Mouse (Mus musculus) C2C12 (cell line): Measurements from ENCODE around the gene Catsperg1.

Experiments
- CTCF ChIP-seq: IDR thresholded peaks from one replicate; pipeline ENCODE4 v1.5.1; 2011; ENCODE audit not compliant: control insufficient read depth, insufficient read depth, insufficient read length
- MYOD1 ChIP-seq: IDR thresholded peaks from one replicate; pipeline ENCODE4 v1.6.1; 2011; ENCODE audit warnings: low read depth; ENCODE audit not compliant: control insufficient read depth, insufficient read length
- USF1 ChIP-seq: IDR thresholded peaks from one replicate; pipeline ENCODE4 v1.6.1; 2011; ENCODE audit warnings: low read depth, mild to moderate bottlenecking, control low read depth, moderate library complexity

DNA sequence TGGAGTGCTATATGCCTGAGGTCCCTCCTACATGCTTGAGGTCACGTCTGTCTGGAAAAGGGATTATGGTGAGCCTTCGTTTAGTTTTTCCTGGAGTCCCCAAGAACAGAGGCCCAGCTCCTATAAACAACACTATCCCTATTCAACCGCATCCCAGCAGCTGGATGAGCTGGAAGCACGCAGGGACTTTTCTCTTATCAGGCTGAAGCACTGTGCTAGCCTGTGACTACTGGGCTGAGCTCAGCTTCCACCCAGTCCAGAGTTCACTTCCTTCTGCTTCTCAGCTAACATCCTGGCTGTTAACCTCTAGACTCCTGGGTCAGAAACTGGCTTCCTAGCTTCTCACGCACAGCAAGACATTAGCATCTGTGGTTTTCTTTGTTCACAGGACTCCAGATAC is 40.0 kb upstream of the Catsperg1 start:
- TF ChIP-seq CTCF (no peak), MYOD1 (no peak), USF1 (no peak)
